Mouse (Mus musculus) neural tube, embryonic 15.5 days (tissue): ENCODE results near the gene Atp2b1. TPM values are rescaled to one million over a fixed set of nuclear protein-coding genes. Genes with fewer than 3 reads are reported as not detected.
"Not testable (repeated sequence)": the region's sequence is repeated elsewhere in the genome, so short reads cannot be mapped to it uniquely, and the experiment has no call there.

ENCODE experiments used
- ATAC-seq: fragments of 200-750 bp; cut with Nextera tagmentation; 2 replicates; pipeline ENCODE4 v1.8.0; 2017; ENCODE audit warnings: mild to moderate bottlenecking, moderate TSS enrichment, moderate library complexity; ENCODE audit not compliant: low FRiP score
- H3K27ac ChIP-seq: fragments of 300-500 bp; sonication (generic); replicated peaks from 2 replicates; pipeline ENCODE4 v1.5.1; 2015; ENCODE audit warnings: mild to moderate bottlenecking, inconsistent platforms
- H3K27me3 ChIP-seq: fragments of 300-500 bp; sonication (generic); replicated peaks from 2 replicates; pipeline ENCODE4 v1.6.1; 2015; ENCODE audit warnings: inconsistent platforms
- H3K36me3 ChIP-seq: fragments of 300-500 bp; sonication (generic); 2 replicates; pipeline ENCODE4 v1.6.1; 2015; ENCODE audit warnings: inconsistent platforms
- H3K4me1 ChIP-seq: fragments of 300-500 bp; sonication (generic); 2 replicates; pipeline ENCODE4 v1.6.1; 2015; ENCODE audit warnings: inconsistent platforms
- H3K4me2 ChIP-seq: fragments of 300-500 bp; sonication (generic); 2 replicates; pipeline ENCODE4 v1.6.1; 2015; ENCODE audit warnings: inconsistent platforms, mild to moderate bottlenecking, moderate library complexity
- H3K4me3 ChIP-seq: fragments of 300-500 bp; sonication (generic); replicated peaks from 2 replicates; pipeline ENCODE4 v1.5.1; 2015; ENCODE audit warnings: mild to moderate bottlenecking, inconsistent platforms
- H3K9ac ChIP-seq: fragments of 300-500 bp; sonication (generic); replicated peaks from 2 replicates; pipeline ENCODE4 v1.6.1; 2015; ENCODE audit warnings: mild to moderate bottlenecking, inconsistent platforms
- H3K9me3 ChIP-seq: fragments of 300-500 bp; sonication (generic); replicated peaks from 2 replicates; pipeline ENCODE4 v1.6.1; 2016; ENCODE audit warnings: inconsistent platforms
- WGBS: fragments of 180-500 bp; shearing (Covaris S2); methylation state at CpG from one replicate; pipeline ENCODE4 v1.1.7; 2015; ENCODE audit warnings: mixed read lengths; 5-methylcytosine and 5-hydroxymethylcytosine counted together
- polyA plus RNA-seq: library from polyadenylated mRNA; unstranded; fragments of >200 nt; fragmentation: Nextera tagmentation; extraction: Ambion mirVana; gene quantifications from 2 replicates; pipeline ENCODE4 v1.2.1, GENCODE M21; 2015

Gene Atp2b1
- polyA plus RNA-seq, 1 experiment from 2014 or later, result 398 TPM

GRCm38 (mm10) chr10:98972359-98972758 is 58.2 kb downstream of the Atp2b1 start:
- Histone ChIP-seq H3K9ac (no peak overlapping the region), H3K27ac (no peak overlapping the region), H3K4me3 (no peak overlapping the region), H3K36me3 (peaks cover 7% of the 10 kb centered on the region), H3K27me3 (no peaks in the 10 kb centered on the region), H3K4me1 (peaks cover 17% of the 10 kb centered on the region), H3K4me2 (no peak overlapping the region), H3K9me3 (no peaks in the 10 kb centered on the region)
- no peak for ATAC-seq
- 86% methylated on average over 2 of the region's 2 CpGs for WGBS

DNA sequence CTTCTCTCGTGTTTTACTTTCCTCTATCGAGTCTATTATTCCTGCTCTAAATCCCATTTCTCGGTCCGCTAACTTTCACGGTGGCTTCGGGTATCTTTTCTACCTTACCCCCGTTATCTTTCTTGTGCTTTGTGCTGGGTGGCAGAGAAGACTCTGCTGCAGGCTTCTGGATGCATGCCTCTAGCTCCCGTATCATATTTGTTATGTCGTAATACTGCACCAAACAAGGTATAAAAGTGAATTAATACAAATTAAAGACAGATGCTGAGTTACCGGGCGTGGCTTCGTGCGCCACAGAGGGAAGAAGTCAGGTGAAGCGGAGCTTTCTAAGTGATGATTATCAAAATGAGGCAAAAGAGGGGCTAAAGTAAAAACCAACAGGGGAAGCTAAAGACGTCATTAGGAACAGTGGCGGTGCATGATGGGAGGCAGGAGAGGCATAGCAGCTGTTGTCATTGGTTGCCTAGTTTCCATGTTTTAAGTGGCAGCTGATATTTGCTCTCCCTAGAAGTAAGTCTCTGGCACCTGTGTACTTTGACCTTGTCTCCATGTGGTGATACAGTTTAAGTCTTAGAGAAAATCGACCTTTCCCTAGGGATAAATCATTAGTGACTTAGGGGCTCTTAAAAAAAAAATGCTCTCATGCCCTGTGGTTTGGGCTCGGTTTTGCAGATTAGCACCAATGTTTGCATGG is 58.9 kb downstream of the Atp2b1 start:
- H3K27ac ChIP-seq, result no peak overlapping the region
- H3K4me3 ChIP-seq, result no peak overlapping the region
- H3K9me3 ChIP-seq, result no peaks in the 10 kb centered on the region
- WGBS, result 84% methylated on average over 18 of the region's 18 CpGs
- no peaks in the 10 kb centered on the region for H3K27me3 ChIP-seq
- no peak overlapping the region for H3K9ac ChIP-seq
- no peak for ATAC-seq
- H3K4me1 ChIP-seq, result peaks cover 17% of the 10 kb centered on the region
- H3K36me3 ChIP-seq, result peaks cover 7% of the 10 kb centered on the region
- H3K4me2 ChIP-seq, result no peak overlapping the region

DNA sequence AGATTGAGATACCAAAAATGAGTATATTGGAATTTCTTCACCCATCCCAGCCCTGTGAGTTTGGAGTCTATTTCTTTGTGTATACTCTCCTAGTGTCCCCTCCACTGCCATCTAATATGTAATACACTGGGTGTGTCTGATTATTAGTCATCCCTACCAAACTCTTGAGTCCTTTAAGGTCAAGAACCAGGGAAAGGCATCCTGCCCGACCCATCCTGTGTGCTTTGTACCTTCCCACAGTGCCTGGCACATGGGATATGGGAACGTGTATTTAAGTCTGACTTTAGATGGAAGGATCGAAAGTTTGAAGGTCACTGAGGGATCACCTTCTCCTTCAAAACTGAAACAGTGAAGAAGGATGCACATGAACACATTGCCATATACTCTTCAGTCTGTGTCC is 60.4 kb downstream of the Atp2b1 start:
- no peaks in the 10 kb centered on the region for H3K36me3 ChIP-seq
- H3K4me2 ChIP-seq, result no peak overlapping the region
- WGBS, result 86% methylated on average over 3 of the region's 3 CpGs
- H3K27ac ChIP-seq, result no peak overlapping the region
- H3K9me3 ChIP-seq, result no peaks in the 10 kb centered on the region
- no peak overlapping the region for H3K4me3 ChIP-seq
- no peaks in the 10 kb centered on the region for H3K27me3 ChIP-seq
- H3K4me1 ChIP-seq, result peaks cover 17% of the 10 kb centered on the region
- ATAC-seq, result no peak
- no peak overlapping the region for H3K9ac ChIP-seq

DNA sequence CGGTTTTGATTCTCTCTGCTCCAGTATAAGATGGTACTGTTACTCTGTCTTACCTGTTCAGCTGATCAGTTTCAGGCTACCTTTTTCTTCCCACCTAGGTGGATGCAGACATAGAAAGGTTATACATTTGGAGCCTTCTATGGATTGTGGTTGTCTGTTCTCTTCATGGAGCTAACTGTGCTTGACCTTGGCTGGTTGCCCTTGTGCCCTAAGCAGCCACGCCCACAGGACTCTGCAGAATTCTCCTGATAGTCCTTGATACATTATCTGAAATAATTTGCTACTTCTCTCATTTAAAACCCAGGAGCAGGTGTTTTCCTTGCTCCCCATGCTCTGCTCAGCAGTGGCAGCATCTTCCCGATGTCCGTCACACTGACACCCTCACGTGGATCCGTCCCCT is 61.4 kb downstream of the Atp2b1 start:
- Histone ChIP-seq H3K9ac (no peak overlapping the region), H3K4me3 (no peak overlapping the region), H3K27ac (no peak overlapping the region), H3K36me3 (no peaks in the 10 kb centered on the region; the same call in 1 of the 2 replicates), H3K9me3 (no peaks in the 10 kb centered on the region), H3K27me3 (no peaks in the 10 kb centered on the region), H3K4me1 (peaks cover 20% of the 10 kb centered on the region), H3K4me2 (no peak overlapping the region)
- WGBS, result 74% methylated on average over 6 of the region's 6 CpGs
- no peak for ATAC-seq

DNA sequence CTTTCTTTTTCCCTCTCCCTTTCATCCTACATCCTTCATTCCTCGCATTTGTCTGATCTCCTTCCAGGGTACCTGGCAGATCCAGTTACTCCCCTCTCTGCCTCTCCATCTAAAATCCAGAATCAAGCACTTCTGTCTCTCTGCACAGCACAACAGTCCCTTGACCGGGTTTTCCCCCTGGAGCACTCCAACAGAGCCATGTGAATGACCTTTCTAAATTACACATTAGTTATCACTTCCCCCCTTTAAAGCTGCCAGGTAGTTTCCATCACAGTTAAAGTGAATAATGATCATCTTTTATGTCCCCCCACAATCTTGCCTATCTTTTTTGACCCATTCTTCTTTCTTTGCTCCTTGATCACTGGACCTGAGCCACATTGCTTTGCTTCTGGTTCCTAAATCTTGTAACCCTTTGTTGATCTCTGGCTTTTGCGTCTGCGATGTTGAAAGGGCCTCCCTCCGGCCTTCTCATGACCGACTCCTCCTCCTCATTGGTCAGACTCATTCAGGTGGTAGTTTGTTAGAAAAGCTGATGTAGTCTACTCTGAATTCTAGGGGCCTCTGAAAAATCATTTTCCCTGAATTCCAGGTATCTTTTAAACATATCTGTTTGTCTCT is 62.8 kb downstream of the Atp2b1 start:
- Histone ChIP-seq H3K27me3 (no peaks in the 10 kb centered on the region), H3K4me1 (peaks cover 20% of the 10 kb centered on the region), H3K4me3 (no peak overlapping the region), H3K9ac (no peak overlapping the region), H3K9me3 (no peaks in the 10 kb centered on the region), H3K27ac (no peak overlapping the region), H3K4me2 (no peak overlapping the region), H3K36me3 (no peaks in the 10 kb centered on the region; the same call in 1 of the 2 replicates)
- 34% methylated on average over 6 of the region's 6 CpGs for WGBS
- ATAC-seq, result no peak

GRCm38 (mm10) chr10:98978766-98979165 is 64.6 kb downstream of the Atp2b1 start:
- no peak overlapping the region for H3K27ac ChIP-seq
- H3K36me3 ChIP-seq, result peaks cover 3% of the 10 kb centered on the region
- H3K27me3 ChIP-seq, result no peaks in the 10 kb centered on the region
- ATAC-seq, result no peak
- 79% methylated on average over 6 of the region's 6 CpGs for WGBS
- no peak overlapping the region for H3K4me3 ChIP-seq
- no peak overlapping the region for H3K9ac ChIP-seq
- no peaks in the 10 kb centered on the region for H3K9me3 ChIP-seq
- no peak overlapping the region for H3K4me2 ChIP-seq
- H3K4me1 ChIP-seq, result peaks cover 20% of the 10 kb centered on the region

GRCm38 (mm10) chr10:98979296-98979695 is 65.1 kb downstream of the Atp2b1 start:
- Histone ChIP-seq H3K4me3 (no peak overlapping the region), H3K27ac (no peak overlapping the region), H3K9ac (no peak overlapping the region), H3K9me3 (no peaks in the 10 kb centered on the region), H3K4me1 (peaks cover 20% of the 10 kb centered on the region), H3K4me2 (no peak overlapping the region), H3K36me3 (peaks cover 3% of the 10 kb centered on the region), H3K27me3 (no peaks in the 10 kb centered on the region)
- WGBS, result 78% methylated on average over 7 of the region's 7 CpGs
- ATAC-seq, result no peak

DNA sequence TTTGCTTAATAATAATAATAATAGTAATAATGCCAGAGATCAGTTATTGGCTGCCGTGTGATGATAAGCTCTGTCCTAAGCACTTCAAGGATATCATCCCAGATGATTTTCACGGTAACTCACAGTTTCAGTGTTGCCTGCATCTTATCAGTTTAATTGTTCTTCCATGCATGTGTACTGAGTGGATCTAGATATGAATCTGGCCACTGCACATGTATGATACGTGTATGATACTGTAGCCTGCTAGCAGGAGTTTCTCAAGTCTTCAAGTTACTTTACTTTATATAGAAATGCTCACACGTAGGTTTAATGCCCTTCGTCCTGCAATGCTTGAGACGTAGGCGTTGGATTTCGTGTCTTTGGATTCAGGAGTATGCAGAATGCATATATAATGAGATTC is 65.7 kb downstream of the Atp2b1 start:
- Histone ChIP-seq H3K9ac (no peak overlapping the region), H3K27ac (no peak overlapping the region), H3K9me3 (no peaks in the 10 kb centered on the region), H3K4me2 (no peak overlapping the region), H3K36me3 (peaks cover 3% of the 10 kb centered on the region), H3K4me1 (peaks cover 20% of the 10 kb centered on the region), H3K4me3 (no peak overlapping the region), H3K27me3 (no peaks in the 10 kb centered on the region)
- 63% methylated on average over 8 of the region's 8 CpGs for WGBS
- no peak for ATAC-seq

GRCm38 (mm10) chr10:98991964-98992363 is 77.8 kb downstream of the Atp2b1 start:
- no peaks in the 10 kb centered on the region for H3K4me1 ChIP-seq
- H3K4me2 ChIP-seq, result no peak overlapping the region
- peaks cover 55% of the 10 kb centered on the region for H3K36me3 ChIP-seq
- no peak overlapping the region for H3K9ac ChIP-seq
- H3K4me3 ChIP-seq, result no peak overlapping the region
- no peaks in the 10 kb centered on the region for H3K27me3 ChIP-seq
- H3K9me3 ChIP-seq, result no peaks in the 10 kb centered on the region
- WGBS, result 90% methylated on average over 3 of the region's 3 CpGs
- no peak overlapping the region for H3K27ac ChIP-seq
- no peak for ATAC-seq

DNA sequence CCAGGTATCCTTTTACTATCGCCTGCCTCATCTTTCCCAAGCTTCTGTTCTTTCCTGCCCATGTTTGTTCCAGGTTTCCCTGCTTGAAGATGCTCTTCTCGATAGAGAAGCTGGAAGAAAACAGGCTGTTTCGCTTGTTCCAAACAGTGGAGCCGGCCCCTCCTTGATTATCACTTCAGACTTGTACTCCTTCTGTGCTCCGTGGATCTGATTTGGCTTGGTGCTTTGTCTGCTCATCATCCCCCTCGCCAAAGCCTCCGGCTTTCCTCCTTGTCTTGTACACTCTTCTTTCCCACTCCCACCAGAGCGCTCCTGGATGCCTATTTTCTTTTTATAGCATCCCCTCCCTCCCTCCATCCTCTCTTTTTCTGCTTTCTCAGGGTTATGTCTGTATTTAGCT is 79.0 kb downstream of the Atp2b1 start:
- Histone ChIP-seq H3K4me1 (no peaks in the 10 kb centered on the region), H3K27me3 (no peaks in the 10 kb centered on the region), H3K27ac (no peak overlapping the region), H3K36me3 (peaks cover 61% of the 10 kb centered on the region), H3K9me3 (no peaks in the 10 kb centered on the region), H3K4me3 (no peak overlapping the region), H3K9ac (no peak overlapping the region), H3K4me2 (no peak overlapping the region)
- 90% methylated on average over 8 of the region's 8 CpGs for WGBS
- ATAC-seq, result no peak

DNA sequence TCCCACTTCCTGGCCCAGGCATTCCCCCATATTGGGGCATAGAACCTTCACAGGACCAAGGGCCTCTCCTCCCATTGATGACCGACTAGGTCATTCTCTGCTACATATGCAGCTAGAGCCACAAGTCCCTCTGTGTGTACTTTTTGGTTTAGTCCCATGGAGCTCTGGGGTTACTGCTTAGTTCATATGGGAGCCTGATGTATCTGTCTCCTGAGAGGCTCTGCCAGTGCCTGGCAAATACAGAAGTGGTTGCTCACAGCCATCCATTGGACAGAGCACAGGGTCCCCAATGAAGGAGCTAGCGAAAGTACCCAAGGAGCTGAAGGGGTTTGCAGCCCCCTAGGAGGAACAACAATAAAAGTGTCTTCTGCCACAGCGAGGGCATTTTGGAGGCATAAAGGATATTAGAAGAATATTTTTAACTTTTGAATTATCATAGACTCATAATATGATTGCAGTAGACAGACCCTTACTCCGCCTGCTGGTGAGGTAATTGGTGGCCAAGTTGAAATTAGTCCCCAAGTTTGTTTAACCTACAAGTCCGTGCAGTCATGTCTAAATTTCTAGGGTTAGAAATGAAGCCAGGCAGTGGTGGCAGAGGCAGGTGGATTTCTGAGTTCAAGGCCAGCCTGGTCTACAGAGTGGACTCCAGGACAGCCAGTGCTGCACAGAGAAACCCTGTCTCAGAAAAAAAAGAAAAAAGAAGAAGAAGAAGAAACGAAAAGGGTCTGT is 81.0 kb downstream of the Atp2b1 start:
- H3K36me3 ChIP-seq, result peaks cover 74% of the 10 kb centered on the region
- 92% methylated on average over 6 of the region's 6 CpGs for WGBS
- not testable (repeated sequence) for ATAC-seq

DNA sequence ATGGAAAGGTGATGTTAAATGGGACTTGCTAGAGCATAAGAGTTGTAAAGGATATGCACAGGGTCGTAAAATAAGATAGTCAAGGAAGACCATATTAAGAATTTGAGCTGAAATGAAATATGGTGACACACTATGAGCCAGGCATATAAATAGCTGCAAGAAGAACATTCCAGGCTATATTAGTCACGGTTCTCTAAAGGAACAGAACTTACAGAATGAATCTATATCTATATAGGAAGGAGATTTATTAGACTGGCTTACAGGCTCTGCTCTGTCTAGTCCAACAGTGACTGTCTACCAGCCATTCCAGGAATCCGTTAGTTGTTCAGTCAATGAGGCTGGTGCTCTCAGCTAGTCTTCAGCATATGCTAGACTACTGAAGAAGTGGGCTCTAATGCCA is 90.7 kb downstream of the Atp2b1 start:
- Histone ChIP-seq H3K4me2 (no peak overlapping the region), H3K4me3 (no peak overlapping the region), H3K27me3 (no peaks in the 10 kb centered on the region), H3K36me3 (peaks cover 53% of the 10 kb centered on the region), H3K9ac (no peak overlapping the region), H3K4me1 (no peaks in the 10 kb centered on the region), H3K27ac (no peak overlapping the region), H3K9me3 (no peaks in the 10 kb centered on the region)
- ATAC-seq, result no peak
- 93% methylated on average over 3 of the region's 3 CpGs for WGBS

More for the DNA sequence above, 81.0 kb downstream of the Atp2b1 start:
- not testable (repeated sequence) for H3K4me2 ChIP-seq, H3K9me3 ChIP-seq, H3K27me3 ChIP-seq, H3K27ac ChIP-seq, H3K4me3 ChIP-seq, H3K9ac ChIP-seq, H3K4me1 ChIP-seq
